Mouse (Mus musculus) ES-Bruce4 (cell line): Measurements from ENCODE around the gene Arpp19. TPM values are rescaled to one million over a fixed set of nuclear protein-coding genes. Genes with fewer than 3 reads are reported as not detected.
A peak's percentile ranks its signal among the peaks of the same experiment; 100 is the strongest.

Experiments
- H3K27ac ChIP-seq: 2 replicates; pipeline ENCODE4 v1.5.1; 2012; ENCODE audit warnings: low read length, inconsistent platforms; ENCODE audit not compliant: insufficient read depth
- H3K27me3 ChIP-seq: 2 replicates; pipeline ENCODE4 v1.6.1; 2012; ENCODE audit warnings: mild to moderate bottlenecking, low read length, inconsistent platforms; ENCODE audit not compliant: control insufficient read depth, poor library complexity, insufficient read depth, severe bottlenecking
- H3K36me3 ChIP-seq: 2 replicates; pipeline ENCODE4 v1.6.1; 2012; ENCODE audit warnings: inconsistent platforms, mild to moderate bottlenecking, low read length, moderate library complexity; ENCODE audit not compliant: control insufficient read depth, poor library complexity, insufficient read depth, severe bottlenecking
- H3K4me1 ChIP-seq: one replicate; pipeline ENCODE4 v1.8.1; 2011; ENCODE audit warnings: low read length; ENCODE audit not compliant: control insufficient read depth, insufficient read depth
- H3K4me3 ChIP-seq: 2 replicates; pipeline ENCODE4 v1.5.1; 2011; ENCODE audit warnings: low read depth, mild to moderate bottlenecking, low read length
- H3K9ac ChIP-seq: 2 replicates; pipeline ENCODE4 v1.6.1; 2012; ENCODE audit warnings: low read depth, mild to moderate bottlenecking, inconsistent platforms; ENCODE audit not compliant: poor library complexity, severe bottlenecking
- H3K9me3 ChIP-seq: replicated peaks from 2 replicates; pipeline ENCODE4 v1.6.1; 2012; ENCODE audit warnings: mild to moderate bottlenecking, low read length, inconsistent platforms; ENCODE audit not compliant: control insufficient read depth, poor library complexity, insufficient read depth, severe bottlenecking
- CTCF ChIP-seq: IDR thresholded peaks from one replicate; pipeline ENCODE4 v1.8.1; 2011; ENCODE audit warnings: low read depth, low read length
- EP300 ChIP-seq: IDR thresholded peaks from 2 replicates; pipeline ENCODE4 v1.6.1; 2011; ENCODE audit warnings: low read depth, low read length; ENCODE audit not compliant: insufficient read depth
- POLR2A ChIP-seq: IDR thresholded peaks from one replicate; pipeline ENCODE4 v1.8.1; 2011; ENCODE audit warnings: low read length; ENCODE audit not compliant: insufficient read depth
- polyA plus RNA-seq: library from polyadenylated mRNA; stranded (reverse); fragments of >200 nt; gene quantifications from 2 replicates; pipeline ENCODE4 v1.2.4, GENCODE M21; 2011; ENCODE audit warnings: low read depth; ENCODE audit not compliant: missing spikeins, insufficient read depth, insufficient read length

The Arpp19 gene
- polyA plus RNA-seq, 1 experiment: 262 TPM

GRCm38 (mm10) chr9:75041840-75042525 lies 4.6 kb downstream of the Arpp19 start:
- no peak for TF ChIP-seq EP300
- no peak for TF ChIP-seq CTCF
- no peak for TF ChIP-seq POLR2A
- Histone ChIP-seq H3K27me3 (no peaks in the 10 kb centered on the region), H3K9ac (no peak overlapping the region), H3K36me3 (peaks cover 20% of the 10 kb centered on the region), H3K9me3 (no peaks in the 10 kb centered on the region), H3K27ac (no peak overlapping the region), H3K4me1 (no peaks in the 10 kb centered on the region), H3K4me3 (no peak overlapping the region)

GRCm38 (mm10) chr9:75043191-75043590 lies 5.8 kb downstream of the Arpp19 start:
- Histone ChIP-seq H3K4me3 (no peak overlapping the region), H3K27me3 (no peaks in the 10 kb centered on the region), H3K4me1 (no peaks in the 10 kb centered on the region), H3K9ac (no peak overlapping the region), H3K27ac (no peak overlapping the region), H3K9me3 (no peaks in the 10 kb centered on the region), H3K36me3 (peaks cover 20% of the 10 kb centered on the region)
- TF ChIP-seq CTCF (no peak), EP300 (no peak), POLR2A (no peak)

- H3K9me3 ChIP-seq: no peaks in the 10 kb centered on the region
- H3K27me3 ChIP-seq: no peaks in the 10 kb centered on the region
- H3K4me1 ChIP-seq: no peaks in the 10 kb centered on the region
- H3K36me3 ChIP-seq: peaks cover 21% of the 10 kb centered on the region
- no peak overlapping the region for H3K4me3 ChIP-seq
- H3K9ac ChIP-seq: no peak overlapping the region
- TF ChIP-seq CTCF (no peak), POLR2A (no peak), EP300 (no peak)
- H3K27ac ChIP-seq: no peak overlapping the region
These were observed 9.7 kb downstream of the Arpp19 start for GRCm38 (mm10) chr9:75047079-75047478.

GRCm38 (mm10) chr9:75049100-75049499 lies 11.7 kb downstream of the Arpp19 start:
- Histone ChIP-seq H3K27ac (no peak overlapping the region), H3K27me3 (no peaks in the 10 kb centered on the region), H3K36me3 (peaks cover 14% of the 10 kb centered on the region), H3K4me3 (no peak overlapping the region), H3K9me3 (no peaks in the 10 kb centered on the region), H3K4me1 (no peaks in the 10 kb centered on the region), H3K9ac (no peak overlapping the region)
- no peak for TF ChIP-seq CTCF
- no peak for TF ChIP-seq EP300
- TF ChIP-seq POLR2A: no peak

GRCm38 (mm10) chr9:75050003-75050402 lies 12.6 kb downstream of the Arpp19 start:
- no peak overlapping the region for H3K27ac ChIP-seq
- no peak overlapping the region for H3K4me3 ChIP-seq
- TF ChIP-seq CTCF (peak; percentile 49), POLR2A (no peak)
- H3K27me3 ChIP-seq: no peaks in the 10 kb centered on the region
- H3K4me1 ChIP-seq: no peaks in the 10 kb centered on the region
- no peak overlapping the region for H3K9ac ChIP-seq
- no peaks in the 10 kb centered on the region for H3K9me3 ChIP-seq
- peaks cover 10% of the 10 kb centered on the region for H3K36me3 ChIP-seq

GRCm38 (mm10) chr9:75051841-75052240 lies 14.4 kb downstream of the Arpp19 start:
- no peak overlapping the region for H3K9ac ChIP-seq
- no peaks in the 10 kb centered on the region for H3K27me3 ChIP-seq
- no peaks in the 10 kb centered on the region for H3K9me3 ChIP-seq
- no peak overlapping the region for H3K4me3 ChIP-seq
- no peaks in the 10 kb centered on the region for H3K4me1 ChIP-seq
- no peak overlapping the region for H3K27ac ChIP-seq
- TF ChIP-seq POLR2A: no peak
- TF ChIP-seq EP300: no peak
- no peak for TF ChIP-seq CTCF
- peaks cover 20% of the 10 kb centered on the region for H3K36me3 ChIP-seq
